Mouse (Mus musculus): ENCODE measurements at regions not wholly inside any gene's neighbourhood (a gene's known extent, or its start where the extent isn't known, plus 50 kb on each side); places are given as distances from the start of the nearest gene placed in this dataset.

DNA sequence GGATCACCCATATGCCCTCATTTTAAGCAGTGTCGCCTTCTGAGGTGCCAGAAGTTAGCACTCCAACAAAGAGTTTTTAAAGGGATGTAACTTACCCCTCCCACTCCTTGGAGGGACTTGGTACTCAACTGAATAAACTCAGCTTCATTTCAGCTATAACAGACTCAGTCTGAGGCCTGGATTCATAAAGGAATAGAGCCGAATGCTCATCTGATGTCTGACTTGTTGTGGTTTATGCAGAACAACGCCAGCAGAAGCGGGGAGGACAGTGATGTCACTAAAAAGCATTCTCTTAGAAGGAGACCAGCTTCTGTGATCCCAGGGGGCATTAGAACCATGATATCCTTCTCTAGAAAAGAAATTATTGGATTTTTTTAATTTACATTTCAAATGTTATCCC lies 409.0 kb upstream of the Jarid2 start:
- DNase-seq (ENCODE audit: low read depth in 2 of 2, low spot score in 2 of 2), result no peak

DNA sequence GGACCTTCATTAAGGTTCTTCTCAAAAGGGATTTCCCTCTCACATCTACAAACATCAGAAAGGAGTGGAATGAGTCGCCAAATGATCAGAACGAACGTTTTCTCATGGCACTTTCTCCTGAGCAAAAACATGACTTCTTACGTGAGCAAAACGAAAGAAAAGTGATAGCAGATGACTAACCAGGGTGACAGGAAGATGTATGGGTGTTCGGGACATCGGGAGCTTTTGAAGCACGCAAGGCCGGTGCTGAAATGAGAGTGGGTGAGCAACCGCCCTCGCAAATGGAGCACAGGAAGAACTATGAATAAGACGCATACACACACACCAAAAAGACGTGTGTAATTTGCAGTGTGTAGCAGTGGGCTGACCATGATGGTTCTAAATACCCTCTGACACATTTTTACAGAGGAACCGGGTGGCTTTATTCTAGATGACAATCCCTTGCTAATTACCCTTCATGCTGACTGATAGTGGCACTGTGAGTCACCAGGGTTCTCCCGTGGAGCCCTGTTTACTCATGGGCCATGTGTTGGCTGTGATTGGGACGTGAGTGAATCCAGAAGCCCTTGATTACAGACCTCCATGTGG lies 408.2 kb upstream of the Jarid2 start:
- no peak for DNase-seq (ENCODE audit: low read depth in 2 of 2, low spot score in 2 of 2)

DNA sequence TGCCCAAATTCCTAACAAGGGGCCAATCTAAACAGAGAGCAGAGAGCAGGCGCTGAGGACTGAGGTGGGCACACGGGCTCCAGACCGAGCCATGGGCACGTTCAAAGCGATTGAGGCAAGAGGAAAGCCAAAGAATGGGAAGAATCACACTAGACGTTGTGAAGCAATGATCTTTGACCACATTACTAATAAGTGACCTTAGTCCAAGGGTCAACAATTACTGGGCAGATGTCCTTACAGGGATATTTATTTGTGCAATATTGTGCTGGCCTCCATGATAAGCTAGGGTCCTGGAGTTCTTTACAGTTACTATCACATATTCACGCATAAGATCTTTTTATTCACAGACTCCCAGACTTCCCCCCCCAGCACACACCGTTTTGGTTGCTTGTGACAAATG lies 400.9 kb upstream of the Jarid2 start:
- DNase-seq (ENCODE audit: low read depth in 2 of 2, low spot score in 2 of 2), result no peak

DNA sequence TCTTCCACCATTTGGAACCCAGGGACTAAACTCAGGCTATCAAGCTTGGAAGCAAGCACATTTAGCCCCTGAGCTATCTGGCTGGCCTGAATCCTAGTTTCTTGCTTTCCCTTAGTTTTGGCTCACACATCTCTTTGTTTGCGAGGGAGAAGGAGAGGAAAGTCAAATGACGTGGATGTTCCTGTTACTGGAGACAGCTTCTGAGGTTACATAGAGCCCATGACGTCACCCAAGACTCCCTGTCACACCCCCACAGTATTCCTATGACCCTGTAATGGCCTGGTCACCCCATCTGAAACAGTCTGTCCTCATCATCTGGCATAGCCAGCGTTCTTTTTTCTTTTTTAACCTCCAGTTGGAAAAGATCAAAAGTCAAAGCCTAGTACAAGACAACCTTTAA lies 400.1 kb upstream of the Jarid2 start:
- no peak for DNase-seq (ENCODE audit: low read depth in 2 of 2, low spot score in 2 of 2)

DNA sequence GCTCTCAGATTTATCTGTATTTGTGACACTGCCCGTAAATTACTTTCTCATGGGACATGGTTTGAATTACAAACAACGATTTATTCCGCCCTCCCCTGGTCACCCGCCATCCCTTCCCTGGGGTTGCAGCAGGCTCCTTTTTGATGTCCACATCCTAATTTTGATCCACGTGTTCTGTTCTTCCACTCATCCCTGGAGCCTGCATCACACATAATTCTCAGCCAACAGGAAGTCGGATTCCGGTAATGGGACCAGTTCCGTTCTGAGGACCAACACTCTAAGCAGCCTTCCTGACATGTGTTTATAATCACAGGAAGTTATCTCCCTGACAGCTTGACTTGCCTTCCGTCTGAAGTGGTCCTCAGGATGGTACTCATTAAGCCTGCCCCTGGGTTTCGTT lies 399.6 kb upstream of the Jarid2 start:
- no peak for DNase-seq (ENCODE audit: low read depth in 2 of 2, low spot score in 2 of 2)

DNA sequence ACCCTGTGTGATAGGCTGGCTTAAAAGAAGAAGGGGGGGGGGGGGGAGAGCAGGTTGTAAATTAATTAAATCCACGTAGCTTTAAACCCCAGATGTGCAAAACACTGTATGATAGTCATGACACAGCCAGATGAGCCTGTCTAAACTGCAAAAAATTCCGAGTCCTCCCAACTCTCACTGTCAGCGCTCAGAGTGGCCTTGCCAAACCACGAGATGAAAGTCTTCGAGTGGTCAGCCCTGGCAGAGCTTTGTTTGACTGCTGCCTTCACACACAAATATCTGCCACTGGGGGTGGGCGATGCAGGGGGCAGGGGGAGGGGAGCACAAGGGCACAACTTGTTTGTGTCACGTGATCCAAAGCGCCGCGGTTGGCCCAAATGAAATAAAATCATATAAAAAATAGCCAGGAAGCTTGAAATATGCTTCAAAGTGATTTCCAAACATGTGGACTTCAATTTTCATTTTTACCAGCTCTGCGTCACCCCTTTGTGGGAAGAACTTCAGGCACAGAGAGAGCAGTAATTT lies 396.5 kb upstream of the Jarid2 start:
- no peak for DNase-seq (ENCODE audit: low read depth in 2 of 2, low spot score in 2 of 2)

DNA sequence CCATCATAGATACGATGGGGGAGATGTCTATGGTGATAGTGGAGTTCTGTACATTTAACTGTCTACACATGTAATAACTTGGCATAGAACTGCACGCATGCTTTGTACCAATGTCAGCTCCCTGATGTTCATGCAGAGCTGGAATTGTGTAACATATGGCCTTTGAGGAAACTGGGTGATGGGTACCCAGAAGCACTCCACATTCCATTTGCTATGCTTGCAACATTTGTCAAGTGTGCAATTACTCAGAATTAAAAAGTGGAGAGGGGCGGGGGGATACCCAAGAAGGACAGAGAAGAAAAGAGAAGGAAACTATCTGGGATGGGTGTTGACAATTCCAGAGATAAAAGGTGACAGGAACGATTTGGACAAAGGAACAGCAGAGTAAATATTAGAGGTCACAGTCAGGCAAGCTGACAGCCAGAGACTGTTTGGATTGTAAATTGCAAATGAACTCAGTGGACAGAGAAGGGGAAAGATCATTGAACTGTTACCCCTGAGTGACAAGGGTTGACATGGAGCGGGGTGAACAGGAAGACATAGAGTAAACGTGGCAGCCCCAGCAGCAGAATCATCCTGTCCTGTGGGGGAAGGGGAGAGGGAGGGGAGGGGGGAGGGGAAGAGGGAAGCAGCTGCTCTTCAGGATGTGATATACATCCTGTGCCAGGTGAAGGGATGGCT lies 390.1 kb upstream of the Jarid2 start:
- DNase-seq (ENCODE audit: low read depth in 2 of 2, low spot score in 2 of 2), result no peak

DNA sequence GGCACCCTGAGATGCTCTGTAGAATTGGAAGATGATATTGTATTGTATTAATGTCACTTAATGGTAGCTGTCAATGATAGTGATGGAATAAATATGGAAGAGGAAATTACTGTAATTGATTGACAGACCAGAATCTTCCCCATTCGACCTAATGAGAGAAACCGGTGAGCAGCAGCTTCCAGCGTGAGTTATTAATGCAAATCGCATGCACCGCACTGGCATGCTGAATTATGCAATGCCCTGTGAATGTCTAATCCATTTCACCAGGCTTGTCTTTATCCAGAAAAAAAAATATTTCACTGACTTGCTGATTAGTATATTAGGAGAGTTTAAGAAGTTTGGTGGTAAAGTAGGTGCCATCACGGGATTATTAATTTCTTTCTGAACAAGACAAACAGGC lies 384.2 kb upstream of the Jarid2 start:
- DNase-seq (ENCODE audit: low read depth in 2 of 2, low spot score in 2 of 2), result no peak

DNA sequence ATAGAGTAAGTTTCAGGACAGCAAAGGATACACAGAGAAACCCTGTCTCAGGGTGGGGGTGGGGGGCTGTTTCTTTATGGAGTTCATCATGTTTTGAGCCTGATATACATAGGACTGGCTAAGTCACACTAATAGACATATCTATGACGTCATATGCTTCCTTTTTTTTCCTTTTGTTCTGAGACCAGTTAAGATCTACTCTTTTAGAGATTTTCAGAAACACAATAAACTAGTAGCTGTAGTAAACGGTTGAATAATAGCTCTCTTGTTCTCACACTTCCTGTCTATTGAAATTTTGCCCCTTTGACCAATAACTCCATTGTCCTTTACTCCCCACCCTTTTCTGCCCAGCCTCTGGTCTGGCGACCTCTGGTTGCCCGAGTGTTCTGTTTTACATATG lies 382.6 kb upstream of the Jarid2 start:
- DNase-seq (ENCODE audit: low read depth in 2 of 2, low spot score in 2 of 2), result no peak

DNA sequence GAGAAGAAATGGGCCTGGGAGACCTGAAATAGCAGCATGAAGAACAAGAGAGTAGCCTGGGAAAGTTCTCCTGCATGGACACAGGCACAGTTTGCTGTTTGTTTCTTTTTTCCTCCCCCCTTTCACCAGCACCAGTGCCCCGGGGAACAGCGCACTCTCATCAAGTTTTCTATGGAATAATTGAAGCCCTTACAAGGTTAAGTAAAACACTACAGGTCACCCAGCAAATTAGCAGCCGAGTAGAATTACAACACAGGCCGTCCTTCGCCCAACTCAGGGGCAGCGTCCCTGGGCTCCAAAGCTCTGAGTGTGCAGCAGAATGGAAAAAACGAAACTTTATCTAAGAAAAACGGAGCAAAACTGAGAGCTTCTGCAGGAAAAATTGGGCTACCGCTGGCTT lies 381.6 kb upstream of the Jarid2 start:
- DNase-seq (ENCODE audit: low read depth in 2 of 2, low spot score in 2 of 2), result no peak

DNA sequence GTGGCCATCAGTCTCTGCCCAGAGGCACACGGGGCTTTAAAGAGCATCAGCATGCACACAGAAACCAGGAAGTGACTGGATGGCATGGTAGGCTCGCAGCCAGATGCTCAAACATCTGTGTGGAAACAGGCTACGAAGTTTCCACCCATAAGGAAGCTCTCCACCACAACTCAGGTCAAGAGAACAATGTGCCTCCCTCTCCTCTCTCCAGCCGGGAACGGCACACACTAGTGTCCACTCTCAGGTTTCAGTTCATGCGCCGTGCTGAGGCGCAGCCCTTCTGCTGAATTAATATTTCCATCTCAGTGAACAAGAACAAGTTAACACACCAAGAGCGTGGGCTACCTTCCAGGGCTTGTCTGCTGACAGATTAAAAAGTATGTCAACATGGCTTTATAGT lies 375.4 kb upstream of the Jarid2 start:
- no peak for DNase-seq (ENCODE audit: low read depth in 2 of 2, low spot score in 2 of 2)

DNA sequence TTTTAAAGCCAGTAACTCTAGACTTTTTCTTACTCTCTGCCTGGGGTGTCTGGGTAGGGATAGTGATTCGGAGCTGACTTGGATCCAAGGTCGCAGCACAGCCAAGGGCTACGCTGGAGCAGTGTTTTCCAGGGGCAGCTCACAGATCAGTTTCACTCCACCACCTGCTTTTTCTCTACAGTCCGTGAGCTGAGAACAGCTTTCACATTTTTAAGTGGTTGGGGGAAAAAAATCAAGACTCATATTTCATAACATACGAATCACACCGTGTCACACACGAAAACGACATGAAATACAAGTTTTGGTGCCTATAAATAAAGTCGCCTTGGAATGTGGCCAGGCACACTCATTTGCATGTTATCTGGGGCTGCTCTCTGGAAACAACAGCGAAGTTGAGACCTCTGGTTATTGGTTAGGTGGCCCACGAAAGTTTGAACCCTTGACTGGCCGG lies 373.5 kb upstream of the Jarid2 start:
- no peak for DNase-seq (ENCODE audit: low read depth in 2 of 2, low spot score in 2 of 2)

DNA sequence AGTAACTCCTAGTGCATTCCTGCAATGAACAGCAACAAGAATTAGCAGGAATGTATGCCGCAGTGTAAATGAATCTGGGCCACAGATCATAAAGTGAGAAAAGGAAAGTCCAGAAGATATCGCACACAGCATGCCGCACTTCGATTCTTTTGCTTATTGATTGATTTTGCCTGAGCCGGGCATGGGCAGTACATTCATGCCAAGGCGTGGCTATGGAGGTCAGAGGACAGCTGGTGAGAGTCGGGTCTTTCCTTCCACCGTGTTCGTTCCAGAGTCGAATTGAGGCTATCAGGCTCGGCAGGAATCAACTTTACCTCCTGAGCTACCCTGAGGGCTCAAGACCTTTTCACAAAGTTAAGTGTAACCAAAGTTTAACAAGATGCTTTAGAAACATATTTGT lies 372.3 kb upstream of the Jarid2 start:
- DNase-seq (ENCODE audit: low read depth in 2 of 2, low spot score in 2 of 2), result no peak

DNA sequence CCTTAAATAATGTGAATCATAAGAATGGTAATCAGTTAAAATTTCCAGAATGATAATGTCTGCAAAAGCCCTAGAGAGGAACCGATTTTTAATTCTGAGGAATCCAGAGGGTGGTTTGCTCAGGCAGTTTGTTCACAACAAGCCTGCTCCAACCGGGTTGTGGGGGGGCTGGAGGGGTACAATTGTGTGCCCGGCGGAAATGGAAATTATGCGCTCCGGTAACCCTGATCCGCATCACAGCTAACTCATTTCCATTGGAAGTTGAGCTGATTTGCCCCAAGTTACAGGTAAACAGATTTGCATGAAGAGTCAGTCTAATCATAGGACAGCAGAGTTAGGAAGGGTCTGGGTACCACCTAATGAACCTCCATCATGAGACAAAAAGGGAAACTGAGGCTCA lies 369.9 kb upstream of the Jarid2 start:
- DNase-seq (ENCODE audit: low read depth in 2 of 2, low spot score in 2 of 2), result no peak

DNA sequence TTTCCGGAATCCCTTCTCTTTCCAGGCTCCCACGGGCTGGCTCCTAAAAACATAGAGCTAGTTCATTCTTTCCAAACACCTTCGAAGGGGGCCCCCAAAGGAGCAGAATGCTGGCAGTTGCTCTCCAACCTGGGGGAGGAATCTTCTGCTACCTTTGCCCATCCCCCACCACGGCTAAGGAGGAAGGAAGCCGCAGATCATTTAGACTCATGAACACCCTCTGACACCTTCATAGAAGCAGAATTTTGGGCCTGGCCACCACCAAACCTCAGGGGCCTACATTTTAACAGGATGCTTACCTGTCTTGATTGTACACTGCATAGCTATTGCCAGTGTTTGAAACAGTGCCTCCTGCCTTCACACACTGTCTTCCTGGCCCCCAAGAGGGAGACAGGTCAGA lies 369.3 kb upstream of the Jarid2 start:
- DNase-seq (ENCODE audit: low read depth in 2 of 2, low spot score in 2 of 2), result no peak

DNA sequence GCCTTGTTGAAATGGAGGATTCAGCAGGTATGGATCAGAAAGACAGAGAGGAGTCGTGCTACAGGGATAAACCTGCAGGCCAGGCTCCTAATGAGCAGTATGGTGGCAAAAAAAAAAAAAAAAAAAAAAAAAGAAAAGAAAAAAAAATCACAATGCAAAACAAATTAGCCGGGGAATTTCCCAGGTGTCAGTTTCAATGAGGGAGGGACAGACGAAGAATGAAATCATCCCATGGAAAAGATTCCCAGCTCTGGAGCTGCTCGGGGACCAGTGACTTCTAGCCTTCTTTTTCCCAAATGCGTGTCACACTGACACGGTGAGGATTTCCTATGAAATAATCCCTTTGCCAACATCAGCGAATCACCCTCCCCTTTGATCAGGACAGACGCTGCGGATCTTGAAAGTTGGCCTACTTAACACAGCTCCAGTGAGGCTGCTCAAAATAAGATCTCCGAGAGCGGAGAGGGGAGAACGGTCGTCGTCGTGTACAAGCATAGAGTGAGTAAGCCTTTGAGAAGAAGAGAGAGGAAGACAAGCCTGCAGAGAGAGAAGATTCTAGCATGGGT lies 368.5 kb upstream of the Jarid2 start:
- no peak for DNase-seq (ENCODE audit: low read depth in 2 of 2, low spot score in 2 of 2)

DNA sequence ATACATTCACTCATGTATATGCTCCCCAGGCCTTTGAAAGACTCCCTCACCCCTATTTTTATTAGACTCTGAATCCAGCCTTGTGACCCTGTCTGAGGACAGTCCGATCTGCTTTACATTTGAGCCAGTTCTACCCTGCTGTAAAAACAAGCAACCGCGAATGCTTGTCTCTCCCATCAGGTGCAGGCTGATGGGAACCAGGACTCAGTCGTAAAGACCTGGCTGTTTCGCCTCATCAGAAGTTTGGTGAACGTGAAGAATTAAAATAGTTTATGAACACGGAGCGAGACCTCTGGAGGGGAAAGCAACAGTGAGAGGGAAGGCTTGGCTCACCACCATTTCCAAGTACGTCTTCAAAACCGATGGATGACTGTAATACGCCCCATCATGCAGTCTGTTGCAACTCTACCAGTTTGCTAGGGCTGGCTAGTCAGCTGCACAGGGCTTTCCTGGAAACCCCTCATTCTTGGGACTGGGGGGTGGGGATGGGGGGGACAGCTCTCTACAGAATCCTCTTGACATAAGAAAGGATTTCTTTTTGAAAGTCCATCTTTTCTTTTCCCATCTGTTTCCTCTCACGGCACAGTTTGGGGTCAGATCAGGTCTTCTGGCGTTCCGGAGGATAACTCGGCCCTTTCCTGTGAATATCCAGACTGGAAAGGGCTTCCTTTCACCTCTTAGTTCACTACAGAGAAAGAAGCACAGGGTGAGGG lies 366.8 kb upstream of the Jarid2 start:
- DNase-seq (ENCODE audit: low read depth in 2 of 2, low spot score in 2 of 2), result no peak

DNA sequence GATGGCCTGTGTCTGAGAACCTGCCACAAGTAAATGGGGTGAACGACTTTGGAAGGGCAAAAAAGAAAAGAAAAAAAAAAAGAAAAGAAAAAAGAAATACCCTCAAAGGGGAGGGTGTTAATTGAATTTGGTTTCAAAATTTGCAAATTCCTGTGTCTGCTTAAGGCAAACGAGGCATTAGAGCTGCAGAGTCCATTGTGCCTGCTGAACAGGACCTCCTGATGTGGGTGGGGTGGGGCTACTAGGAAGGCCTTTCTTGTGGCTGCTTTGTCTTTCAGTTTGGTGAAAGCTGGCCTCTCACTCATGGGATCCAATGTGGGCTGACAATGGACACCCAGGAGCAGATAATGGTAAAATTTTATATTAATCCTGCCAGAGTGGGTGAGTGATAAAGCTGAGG lies 366.3 kb upstream of the Jarid2 start:
- no peak for DNase-seq (ENCODE audit: low read depth in 2 of 2, low spot score in 2 of 2)

DNA sequence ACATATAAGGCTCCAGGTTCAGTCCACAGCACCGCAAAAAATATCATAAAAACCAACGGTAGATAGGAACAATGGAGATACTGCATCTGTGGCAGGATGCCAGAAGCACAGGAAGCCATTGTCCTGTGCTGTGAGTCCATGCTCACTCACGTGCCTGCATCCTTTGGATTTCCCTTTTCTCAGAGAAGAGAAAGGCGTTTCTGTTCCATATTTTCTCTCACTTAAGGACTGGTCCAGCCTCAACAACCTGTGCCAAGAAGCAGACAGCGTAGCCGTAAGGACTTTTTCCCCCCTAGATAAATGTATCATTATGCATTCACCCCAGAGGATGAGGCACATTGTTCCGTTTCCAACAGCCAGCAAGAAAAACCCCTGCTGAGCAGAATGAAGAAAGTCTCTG lies 360.0 kb upstream of the Jarid2 start:
- no peak for DNase-seq (ENCODE audit: low read depth in 2 of 2, low spot score in 2 of 2)

DNA sequence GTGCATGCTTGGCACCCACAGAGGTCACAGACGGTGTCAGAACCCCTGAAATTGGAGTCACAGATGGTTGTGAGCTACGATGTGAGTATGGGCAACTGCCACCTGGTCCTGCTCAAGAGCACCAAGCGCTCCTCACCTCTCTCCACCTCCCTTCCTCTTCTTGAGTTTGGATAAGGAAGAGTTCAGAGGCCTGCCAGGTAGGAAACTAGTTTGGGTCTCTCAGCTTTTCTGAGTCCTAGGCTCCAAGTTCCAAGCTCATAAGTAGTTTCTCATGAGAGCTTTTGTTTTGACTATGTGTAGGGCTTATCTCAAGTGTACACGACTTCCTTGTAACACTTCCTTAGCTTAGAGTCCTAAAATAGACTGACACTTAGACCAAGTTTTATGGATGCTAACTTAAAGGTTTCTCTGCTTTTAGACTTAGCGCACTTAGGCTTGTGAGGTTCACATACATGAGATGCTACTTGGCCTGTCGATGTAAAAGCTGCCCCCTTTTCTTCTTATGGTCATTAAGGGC lies 356.9 kb upstream of the Jarid2 start:
- no peak for DNase-seq (ENCODE audit: low read depth in 2 of 2, low spot score in 2 of 2)

DNA sequence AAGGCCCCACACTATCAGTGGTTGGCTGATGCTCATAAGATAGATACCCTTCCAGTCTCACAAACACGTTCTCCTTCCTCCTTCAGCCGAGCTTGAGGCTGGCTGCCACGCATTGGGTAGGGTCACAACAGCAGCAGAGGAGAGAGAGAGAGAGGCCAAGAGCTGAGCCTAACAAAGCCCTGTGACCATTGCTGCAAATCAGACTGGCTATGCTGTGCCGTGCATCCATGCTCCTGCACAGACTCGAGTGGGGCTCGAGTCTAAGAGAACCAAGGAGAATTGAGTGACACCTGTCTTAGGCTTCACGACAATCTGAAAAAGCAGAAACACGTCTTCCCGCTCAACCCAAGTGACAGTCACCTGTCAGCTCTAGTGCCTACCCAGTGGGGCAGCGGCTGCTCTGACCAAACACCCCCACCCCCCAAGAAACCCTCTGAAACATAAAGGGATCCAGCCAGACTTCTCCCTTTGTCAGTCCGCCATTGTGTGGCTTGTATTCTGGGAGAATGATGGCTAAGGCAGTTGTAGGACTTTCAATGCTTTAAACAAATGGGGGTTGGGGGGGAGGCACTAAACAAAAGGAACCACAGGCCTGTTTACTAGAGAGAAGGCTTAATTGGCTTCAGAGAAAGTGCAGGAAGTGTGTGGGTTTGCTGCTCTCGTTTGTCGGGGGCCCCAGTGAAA lies 353.7 kb upstream of the Jarid2 start:
- DNase-seq (ENCODE audit: low read depth in 2 of 2, low spot score in 2 of 2), result peak in 1 of 2 experiments; percentile 4
